Mouse (Mus musculus) olfactory bulb, adult 2 months (tissue): ENCODE results near the gene Tmem131l.

Experiments
- CTCF ChIP-seq: fragments of 200-500 bp; IDR thresholded peaks from 2 replicates; pipeline ENCODE4 v1.5.1; 2012; ENCODE audit warnings: low read depth, mild to moderate bottlenecking, low read length, moderate library complexity; ENCODE audit not compliant: insufficient read depth
- POLR2A ChIP-seq: fragments of 200-500 bp; IDR thresholded peaks from 2 replicates; pipeline ENCODE4 v1.6.1; 2012; ENCODE audit warnings: mild to moderate bottlenecking, low read depth, low read length, moderate library complexity; ENCODE audit not compliant: insufficient read depth

DNA sequence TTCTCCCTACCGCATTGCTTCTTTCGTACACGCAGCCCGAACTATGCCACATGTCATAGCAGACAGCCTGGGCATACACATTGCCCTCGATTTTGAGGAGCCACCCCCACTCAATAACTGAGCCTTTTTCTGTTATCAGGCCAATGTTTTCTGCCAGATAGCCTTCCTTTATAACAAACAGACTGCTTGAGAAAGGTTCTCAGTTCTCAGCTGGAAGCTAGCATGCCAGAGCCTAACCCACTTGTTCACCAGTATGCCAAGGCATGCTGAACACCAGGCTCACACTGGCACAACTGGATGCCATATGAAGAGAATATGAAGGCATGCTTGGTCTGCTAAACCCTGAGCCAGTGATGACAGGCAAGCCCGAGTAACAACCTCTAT is 17.8 kb downstream of the Tmem131l start:
- TF ChIP-seq CTCF (no peak), POLR2A (no peak)
